Mouse (Mus musculus) layer of hippocampus, postnatal 25 days (tissue): ENCODE data around the gene C87436. TPM values are rescaled to one million over a fixed set of nuclear protein-coding genes. Genes with fewer than 3 reads are reported as not detected.
A peak's percentile ranks its signal among the peaks of the same experiment; 100 is the strongest.

ENCODE experiments used
- DNase-seq, 2 experiments: peaks; one replicate each; pipeline ENCODE4 v3.0.0; 2022; ENCODE audit warnings: mixed read lengths in 2 of 2, low spot score in 1 of 2; ENCODE audit errors: extremely low spot score in 1 of 2
- total RNA-seq, 2 experiments: library from RNA; stranded (reverse); gene quantifications; 2 replicates each; pipeline ENCODE4 v1.2.3; 2021

C87436 gene
- total RNA-seq, 2 experiments from 2014 or later = 16.1 to 17.4 TPM

DNA sequence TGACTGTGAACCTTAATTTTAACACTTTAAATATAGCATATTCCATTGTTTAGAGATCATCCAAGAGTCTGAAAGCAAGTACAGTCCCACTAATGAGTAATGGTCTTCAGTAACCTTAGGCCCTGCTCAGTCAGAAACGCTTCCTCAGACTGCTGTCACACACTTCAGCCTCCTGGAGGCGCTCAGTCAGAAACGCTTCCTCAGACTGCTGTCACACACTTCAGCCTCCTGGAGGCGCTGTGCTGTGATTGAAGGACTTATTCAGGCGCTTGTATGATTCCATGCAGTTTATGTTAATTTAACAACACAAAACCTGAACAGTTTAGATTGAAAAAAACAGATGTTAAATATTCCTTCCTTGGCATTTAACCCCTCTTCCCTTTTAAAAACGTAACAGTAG is 17.7 kb upstream of the C87436 start:
- DNase-seq = no peak

DNA sequence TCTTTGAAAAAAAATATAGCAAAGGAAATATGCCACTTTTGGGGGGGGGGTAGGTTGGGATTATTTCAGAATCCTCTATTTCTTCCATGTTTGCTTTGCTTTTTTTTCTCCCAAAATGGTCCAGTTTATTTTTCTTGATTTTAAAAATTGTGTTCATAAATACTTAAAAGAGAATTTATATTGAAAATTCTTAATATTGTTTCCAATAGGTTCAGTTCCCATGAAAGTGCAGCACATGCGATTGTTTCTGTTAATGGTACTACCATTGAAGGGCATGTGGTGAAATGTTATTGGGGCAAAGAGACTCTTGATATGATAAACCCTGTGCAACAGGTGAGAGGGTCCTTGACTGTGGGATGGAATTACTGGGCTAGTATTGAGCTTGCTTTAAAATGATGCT is 11.8 kb upstream of the C87436 start, which contains the start of gene Gm44790:
Gm44790 (plus strand) TSS at position 301 of the 400 bp plus-strand sequence.
- DNase-seq = no peak

DNA sequence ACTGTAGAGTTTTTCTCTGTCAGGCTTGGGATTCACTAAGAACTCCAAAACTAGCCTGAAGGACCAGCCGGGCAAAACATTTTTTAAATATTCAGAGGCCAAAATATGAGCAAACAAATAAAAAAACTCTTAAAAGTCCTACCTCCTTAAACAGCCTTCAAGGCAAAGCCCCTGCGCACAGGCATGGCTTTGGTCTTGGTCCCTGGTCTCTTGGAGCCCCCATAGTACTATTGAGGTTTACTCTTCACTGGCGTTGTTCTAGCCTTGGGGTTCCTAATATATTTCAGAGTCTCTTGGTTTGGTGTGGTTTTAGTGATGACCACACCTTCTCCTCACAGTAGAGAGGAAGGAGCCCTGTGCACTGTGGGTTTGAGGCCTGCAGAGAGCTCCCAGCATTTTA is 6.6 kb upstream of the C87436 start:
- DNase-seq = no peak

DNA sequence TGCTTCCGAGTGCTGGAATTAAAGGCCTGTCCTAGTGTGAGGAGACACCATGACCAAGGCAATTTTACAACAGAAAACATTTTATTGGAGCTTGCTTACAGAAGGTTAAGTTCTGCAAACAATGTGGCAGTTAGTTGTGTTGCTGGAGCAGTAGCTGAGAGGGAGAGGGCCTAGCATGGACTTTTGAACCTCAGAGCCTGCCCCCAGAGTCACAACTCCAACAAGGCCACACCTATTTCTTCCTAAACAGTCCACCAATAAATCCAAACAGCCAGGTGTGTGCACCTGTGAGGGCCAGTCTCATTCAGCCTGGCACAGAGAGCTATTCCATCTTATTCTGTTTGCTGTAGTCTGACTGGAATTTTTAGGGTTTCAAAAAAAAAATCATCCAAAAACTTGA is 4.5 kb upstream of the C87436 start:
- no peak for DNase-seq

DNA sequence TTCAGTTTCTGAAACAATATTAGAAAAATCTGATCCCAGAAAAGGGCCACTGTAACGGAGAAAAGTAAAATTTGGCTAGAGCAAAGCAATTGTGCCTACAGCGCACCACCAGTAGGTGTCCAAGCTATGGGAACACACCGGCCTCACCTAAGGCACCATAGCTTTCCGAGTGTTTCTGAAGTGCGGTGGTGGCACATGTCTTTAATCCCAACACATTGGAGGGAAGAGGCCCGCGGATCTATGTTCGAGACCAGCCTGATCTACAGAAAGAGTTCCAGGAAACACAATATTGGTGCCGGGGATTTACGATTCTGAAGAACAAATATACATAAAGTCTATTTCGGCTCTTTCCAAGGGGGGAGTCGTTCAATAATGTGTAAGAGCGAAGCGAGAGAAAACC is 463 bp upstream of the C87436 start:
- peak; percentile 14 to 36 for DNase-seq

DNA sequence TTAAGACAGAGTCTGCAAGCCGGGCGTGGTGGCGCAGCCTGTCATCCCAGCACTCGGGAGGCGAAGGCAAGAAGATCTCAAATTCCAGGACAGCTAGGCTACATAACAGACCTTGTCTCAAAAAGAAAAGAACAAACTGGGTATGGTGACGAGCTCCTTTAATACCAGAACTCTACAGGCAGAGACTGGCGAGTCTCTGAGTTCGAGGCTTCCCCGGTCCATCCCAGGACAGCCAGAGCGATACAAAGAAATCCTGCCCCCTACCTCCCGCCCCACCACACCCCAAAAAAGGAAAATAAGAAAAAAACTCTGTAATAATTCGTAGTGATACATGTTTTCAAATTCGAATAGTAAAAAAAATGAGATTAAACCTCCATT is 934 bp downstream of the C87436 start:
- DNase-seq = no peak

DNA sequence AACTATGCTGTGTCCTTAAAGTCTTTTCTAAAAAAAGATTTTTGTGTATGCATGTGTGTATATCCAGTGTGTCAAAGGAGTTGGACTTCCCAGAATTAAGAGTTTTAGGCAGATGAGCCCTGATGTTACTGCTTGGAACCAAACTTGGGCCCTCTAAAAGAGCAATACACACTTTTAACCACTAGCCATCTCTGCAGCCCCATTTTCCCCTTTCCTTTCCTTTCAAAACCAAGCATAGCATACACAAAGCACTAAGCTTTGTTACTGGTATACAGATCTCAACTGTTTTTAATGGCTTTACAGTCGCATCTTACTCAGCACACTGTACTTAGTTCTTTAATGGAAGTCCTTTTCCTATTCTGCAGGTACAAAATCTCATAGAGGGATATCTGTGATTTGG is 1.4 kb downstream of the C87436 start:
- DNase-seq = no peak

DNA sequence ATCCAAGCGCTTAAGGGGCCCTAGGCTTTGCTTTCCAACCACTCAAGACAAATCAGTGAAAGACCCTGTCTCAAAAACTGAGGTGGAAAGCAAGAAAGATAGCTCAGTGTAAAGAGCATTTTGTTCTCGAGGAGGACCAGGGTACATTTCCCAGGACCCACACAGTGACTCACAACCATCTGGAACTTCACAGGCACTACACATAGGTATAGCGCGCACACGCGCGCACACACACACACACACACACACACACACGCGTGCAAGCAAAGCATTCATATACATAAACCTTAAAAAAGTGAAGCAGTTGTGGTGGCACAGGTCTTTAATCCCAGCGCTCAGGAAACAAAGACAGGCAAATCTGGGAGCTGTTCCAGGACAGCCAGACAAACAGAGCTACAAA is 3.4 kb downstream of the C87436 start:
- DNase-seq = no peak

DNA sequence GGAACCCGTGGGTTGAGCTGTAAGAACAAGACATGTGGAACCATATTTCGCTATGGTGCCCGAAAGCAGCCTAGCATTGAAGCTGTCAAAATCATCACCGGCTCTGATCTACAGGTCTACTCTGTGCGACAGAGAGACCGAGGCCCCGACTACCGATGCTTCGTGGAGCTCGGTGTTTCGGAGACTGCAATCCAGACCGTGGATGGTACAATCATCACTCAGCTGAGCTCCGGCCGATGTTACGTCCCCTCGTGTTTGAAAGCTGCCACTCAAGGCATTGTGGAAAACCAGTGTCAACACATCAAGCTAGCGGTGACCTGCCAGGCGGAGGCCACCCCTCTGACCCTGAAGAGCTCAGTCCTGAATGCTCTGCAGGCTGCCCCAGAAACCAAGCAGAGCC is 7.4 kb downstream of the C87436 start:
- DNase-seq = no peak

DNA sequence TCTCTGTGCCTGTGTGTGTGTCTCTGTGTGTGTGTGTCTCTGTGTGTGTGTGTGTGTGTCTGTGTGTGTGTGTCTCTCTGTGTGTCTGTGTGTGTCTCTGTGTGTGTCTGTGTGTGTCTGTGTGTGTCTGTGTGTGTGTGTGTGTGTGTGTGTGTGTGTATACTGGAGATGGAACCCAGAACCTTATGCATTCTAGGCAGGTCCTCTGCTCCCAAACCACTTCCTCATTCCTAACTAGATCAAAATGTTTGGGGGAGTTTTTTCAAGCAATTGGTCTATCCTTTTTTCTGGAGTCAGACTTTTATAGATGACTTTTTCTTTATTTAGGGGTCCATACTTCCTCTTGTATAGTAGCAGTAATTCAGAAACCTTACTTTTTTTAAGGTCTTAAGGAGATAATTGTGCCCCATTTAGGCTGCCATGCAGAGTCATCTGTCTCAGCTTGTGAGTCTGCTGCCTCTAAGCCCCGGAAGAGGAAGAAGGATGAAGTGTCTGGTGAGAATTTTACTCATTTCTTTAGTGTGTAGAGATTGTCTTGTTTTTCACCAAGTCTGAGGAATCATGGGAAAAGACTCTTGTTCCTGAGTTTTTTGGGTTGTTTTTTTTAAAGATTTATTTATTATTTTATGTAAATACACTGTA is 8.9 kb downstream of the C87436 start:
- no peak for DNase-seq

DNA sequence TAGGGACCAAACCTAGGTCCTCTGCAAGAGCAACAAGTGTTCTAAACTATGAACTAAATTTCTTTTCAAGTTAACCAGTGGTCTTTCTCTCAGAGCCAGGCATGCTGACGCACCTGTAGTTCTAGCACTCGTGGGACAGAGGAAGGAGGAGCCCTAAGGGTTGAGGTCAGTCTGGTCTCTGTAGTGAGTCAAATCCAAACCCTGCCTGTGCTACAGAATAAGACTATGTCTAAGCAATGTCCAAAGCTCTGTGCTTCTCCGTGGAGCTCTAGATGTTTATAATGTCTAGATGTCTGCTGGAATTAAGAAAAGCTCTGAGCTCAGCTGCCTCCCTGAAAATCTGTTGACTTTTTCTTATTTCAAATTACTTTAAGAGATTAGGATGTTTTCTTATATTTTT is 18.6 kb downstream of the C87436 start:
- DNase-seq = no peak

DNA sequence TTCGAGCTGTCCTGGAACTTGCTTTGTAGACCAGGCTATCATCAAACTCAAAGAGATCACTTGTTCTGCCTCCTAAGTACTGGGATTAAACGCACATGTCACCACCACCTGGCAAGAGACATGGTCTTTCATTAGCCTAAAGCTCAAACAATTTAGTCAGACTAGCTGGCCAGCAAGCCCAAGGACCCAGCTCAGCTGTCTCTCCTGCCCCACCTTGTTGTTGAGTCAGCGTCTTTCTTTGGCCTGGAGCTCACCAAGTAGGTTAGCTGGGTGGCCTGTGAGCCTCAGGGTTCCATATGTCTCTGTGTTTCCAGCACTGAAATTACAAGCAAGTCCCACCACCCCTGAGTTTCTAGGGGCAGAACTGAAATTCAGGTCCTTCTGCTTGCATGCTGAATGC is 24.9 kb downstream of the C87436 start:
- no peak for DNase-seq

DNA sequence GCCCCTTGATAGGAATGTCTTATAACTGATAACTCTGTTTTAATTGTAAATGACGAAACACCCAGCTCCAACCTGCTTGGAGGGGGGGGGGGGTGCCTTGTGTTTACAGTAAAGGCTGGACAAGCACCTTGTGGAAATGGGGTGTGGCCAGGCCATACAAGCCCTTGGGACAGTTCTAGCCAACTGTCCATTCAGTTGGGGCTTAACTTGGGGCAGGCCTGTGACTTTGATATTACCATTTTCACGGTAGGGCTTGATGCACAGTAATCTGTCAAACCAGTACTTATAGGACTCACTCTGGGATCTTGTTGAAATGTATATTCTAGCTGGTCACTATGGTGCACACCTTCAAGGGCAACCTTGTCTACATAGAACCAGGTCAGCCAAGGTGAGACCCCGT is 33.1 kb downstream of the C87436 start:
- DNase-seq = no peak

DNA sequence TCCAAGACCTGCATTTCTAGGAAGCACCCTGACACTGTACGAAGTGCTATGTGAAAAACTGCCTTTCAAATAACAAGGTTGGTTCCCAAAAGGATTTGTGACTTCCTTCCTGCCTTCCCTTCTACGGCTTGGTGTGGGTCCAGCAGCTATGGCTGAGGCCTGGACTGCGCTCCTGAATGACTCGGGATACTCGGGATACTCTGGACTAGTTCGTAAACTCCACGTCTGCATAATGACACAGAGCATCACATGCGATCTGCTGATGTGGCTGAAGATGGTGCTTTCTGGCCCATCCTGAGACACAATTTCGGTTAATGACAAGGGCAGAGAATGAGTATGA is 33.6 kb downstream of the C87436 start:
- DNase-seq = no peak

DNA sequence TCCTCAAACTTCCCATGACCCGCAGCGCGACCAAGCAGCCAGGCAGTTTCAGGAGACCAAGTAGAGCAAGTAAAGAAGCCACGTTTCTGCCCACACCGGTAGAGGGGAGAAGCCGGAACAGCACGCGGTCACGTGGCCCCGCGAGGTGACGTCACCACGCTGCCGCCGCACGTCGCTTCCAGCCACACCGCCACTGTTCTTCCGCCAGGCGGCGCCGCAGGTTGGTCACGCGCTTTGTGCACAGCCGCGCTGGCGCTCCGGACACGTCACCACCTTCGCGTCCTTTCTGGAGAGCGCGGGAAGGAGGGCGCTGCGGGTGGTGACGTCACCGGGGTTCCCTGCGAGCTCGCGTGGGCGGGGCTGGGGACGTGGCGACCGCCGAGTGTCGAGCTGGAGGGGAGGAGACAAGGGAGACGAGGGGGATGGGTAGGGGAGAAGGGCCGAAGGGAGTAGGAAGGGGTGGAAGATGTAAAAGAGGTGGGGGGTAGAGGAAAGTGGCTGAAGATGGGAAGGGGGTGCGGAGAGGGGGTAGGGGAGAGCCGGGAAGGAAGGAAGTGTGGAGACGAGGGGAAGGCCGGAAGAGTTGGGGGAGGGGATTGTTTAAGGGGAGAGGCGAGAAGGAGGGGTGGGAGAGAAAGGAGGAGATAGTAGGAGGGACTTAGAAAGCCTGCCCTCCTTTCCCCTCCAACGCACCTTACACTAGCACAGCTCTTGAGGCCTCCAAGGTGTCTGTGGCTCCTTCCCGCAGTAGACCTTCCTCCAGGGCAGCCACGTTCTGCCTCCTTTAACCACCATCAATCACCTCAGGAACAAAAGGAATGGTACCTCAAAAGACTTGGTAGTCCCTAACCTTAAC is 34.2 kb downstream of the C87436 start:
- DNase-seq = peak; percentile 99

DNA sequence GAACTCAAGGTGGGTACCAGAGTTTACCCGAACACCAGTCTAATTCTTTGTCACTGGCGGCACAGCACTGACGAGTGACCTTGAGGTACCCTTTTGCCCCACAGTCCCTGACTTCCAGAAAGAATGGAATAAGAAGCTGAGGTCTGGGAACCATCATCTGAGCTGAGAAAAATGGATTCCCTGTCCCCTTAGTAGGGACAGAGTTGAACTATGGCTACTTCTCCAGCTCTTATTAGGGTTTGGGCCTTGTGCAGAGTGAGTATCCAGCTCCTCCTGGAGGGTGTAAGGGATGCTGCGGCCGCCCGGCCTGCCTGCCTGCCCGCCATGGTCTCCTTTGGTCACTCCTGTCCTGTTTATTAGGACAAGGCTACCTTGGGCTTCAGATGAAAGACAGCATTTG is 34.9 kb downstream of the C87436 start:
- DNase-seq = no peak

DNA sequence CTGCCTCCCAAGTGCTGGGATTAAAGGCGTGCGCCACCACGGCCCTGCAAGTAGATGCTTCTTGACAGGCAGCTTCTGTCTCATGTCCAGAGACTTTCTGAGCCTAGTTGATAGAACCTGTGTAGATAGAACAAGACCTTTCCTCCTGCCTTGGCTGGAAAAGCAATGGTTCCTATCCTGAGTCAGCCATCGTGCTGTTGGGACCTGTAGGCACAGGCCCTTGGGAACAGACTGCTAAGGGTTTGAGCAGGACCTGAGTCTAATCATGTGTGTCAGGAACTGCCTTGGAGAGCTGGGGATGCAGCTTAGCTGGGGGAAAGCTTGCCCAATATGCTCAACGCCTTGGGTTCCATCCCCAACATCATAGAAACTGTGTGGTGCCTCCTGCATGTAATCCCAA is 35.9 kb downstream of the C87436 start:
- DNase-seq = no peak

DNA sequence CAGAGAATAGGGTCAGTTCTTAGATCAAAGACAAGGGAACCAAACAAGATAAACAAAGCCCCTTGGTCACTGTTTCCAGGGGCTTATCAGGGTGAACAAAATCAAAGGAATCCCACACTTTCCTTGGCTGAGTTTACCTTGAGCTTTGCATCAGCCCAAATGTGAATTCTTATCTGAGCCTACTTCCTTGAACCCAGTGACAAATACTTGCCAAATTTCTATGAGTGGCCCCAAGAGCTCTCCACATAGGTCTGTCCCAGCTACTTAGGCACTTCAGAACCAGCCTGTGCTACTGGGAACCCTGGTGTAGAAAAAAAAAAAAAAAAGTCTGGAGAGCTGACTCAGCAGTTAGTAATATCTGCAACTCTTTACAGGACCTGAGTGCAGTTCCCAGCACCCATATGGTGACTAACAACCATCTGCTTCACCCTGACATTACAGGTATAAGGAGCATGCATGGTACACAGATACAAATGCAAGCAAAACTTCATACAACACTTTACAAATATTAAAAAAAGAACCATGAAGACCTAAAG is 36.5 kb downstream of the C87436 start:
- DNase-seq = no peak

DNA sequence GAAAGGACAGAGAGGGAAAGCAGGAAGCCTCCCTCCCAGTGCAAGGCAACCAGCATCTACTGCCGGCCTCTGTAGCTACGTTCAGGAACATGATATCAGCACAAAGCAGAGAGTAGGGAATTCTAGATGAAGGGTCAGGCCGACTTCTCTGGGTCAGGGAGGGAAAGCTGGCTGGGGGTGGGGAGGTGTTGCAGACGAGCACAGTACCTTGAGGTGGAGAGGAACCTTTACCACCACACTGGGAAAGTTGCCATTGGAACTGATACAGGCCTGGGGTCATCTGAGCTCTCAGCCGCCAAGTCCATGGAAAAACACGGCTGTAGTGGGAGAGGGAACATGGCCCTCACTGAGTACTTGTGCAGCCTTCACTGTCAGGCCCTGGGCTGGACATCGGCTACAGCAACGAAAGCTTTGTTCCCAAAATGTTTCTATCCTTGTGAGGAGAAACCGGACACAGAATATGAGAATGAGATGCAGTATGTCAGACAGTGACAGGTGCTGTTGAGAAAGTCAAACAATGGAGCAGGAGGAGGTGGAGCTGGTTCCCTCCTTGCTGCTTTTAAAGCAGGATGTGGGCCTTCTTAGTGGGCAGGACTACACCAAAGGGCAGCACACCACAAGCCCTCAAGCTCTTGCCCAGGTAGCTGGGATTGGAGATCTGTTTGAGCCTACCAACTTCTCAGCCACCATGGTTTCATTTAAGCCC is 37.4 kb downstream of the C87436 start:
- DNase-seq = no peak

DNA sequence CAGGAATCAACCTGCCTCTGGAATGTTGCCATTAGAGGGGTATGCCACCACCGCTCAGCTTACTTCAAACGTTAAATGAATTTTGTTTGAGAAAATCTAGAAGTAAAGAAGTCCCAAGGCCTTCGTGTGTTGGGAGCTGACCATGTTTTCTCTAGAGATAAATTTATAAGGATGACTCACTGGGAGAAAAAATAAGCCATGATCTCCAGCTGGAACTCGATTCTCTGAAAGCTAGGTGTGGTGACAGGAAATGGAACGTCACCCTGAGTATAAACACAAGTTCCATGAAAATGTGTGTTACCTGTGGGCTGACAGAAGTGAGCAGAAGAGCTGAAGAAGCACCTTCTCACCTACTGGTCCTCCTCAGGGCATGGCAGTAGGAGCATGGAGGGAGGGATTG is 38.8 kb downstream of the C87436 start:
- DNase-seq = no peak

DNA sequence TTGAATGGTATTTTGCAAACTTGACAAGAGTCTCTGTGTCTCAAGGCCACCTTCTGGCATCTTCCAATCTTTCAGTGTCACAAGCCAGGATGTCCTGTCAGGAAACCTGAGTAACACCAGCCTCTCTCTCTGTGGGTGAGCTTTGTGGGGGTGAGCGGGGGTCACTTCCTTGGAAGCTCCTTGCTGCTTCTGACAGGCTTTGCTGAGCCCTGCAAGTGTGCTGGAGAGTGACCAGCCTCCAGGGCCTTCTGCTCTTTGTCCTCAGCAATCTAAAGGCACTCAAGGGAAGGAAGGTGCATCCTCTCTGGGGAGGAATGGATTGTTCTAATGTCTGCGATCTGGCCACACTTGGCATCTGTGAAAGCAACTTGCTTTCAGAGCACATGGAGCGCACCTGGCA is 41.1 kb downstream of the C87436 start:
- no peak for DNase-seq
